Mouse (Mus musculus): ENCODE measurements at regions not wholly inside any gene's neighbourhood (a gene's known extent, or its start where the extent isn't known, plus 50 kb on each side); places are given as distances from the start of the nearest gene placed in this dataset.

DNA sequence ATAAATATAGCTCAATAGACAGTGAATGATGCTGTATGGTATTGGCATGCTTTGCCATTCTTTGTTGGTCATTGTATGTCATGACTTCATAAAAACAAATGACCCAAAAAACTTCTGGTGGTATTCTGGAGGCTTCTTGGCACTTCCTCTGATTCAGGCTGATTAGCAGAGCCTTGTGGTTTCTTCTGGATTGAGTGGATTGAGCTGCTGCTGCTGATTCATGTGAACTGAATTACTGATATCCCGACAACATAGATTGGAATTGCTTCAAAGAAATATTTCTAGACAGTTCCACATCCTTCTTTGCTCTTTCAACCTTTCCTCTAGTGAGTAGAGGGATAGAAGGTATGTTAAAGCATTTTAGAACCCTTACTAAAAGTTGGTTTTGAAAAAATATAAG is 559.9 kb downstream of the Prdm13 start:
- TF ChIP-seq HCFC1 (IDR thresholded peaks at IDR 0.05; ENCODE audit: borderline replicate concordance, insufficient read depth, low read length) (no peak), ZC3H11A (IDR thresholded peaks at IDR 0.05; ENCODE audit: borderline replicate concordance, low read depth, low read length) (no peak), MAFK (IDR thresholded peaks at IDR 0.05; ENCODE audit: insufficient read depth, low read depth, low read length) (no peak)
